Mouse (Mus musculus) intestine, embryonic 14.5 days (tissue): ENCODE measurements around the gene Hspa1a. TPM values are rescaled to one million over a fixed set of nuclear protein-coding genes. Genes with fewer than 3 reads are reported as not detected.
"Not testable (repeated sequence)": the region's sequence is repeated elsewhere in the genome, so short reads cannot be mapped to it uniquely, and the experiment has no call there.

Experiments
- ATAC-seq: fragments of 200-750 bp; cut with Nextera tagmentation; replicated peaks from 2 replicates; pipeline ENCODE4 v1.8.0; 2017; ENCODE audit warnings: low read depth, moderate number of reproducible peaks, moderate TSS enrichment, moderate library complexity; ENCODE audit not compliant: low FRiP score, low TSS enrichment
- DNase-seq: peaks from one replicate; pipeline ENCODE4 v3.0.0-alpha.2; 2018; ENCODE audit warnings: low spot score
- H3K27ac ChIP-seq: fragments of 300-500 bp; sonication (generic); 2 replicates; pipeline ENCODE4 v1.5.1; 2014; ENCODE audit warnings: low read depth, mild to moderate bottlenecking, control low read depth
- H3K27me3 ChIP-seq: fragments of 300-500 bp; sonication (generic); replicated peaks from 2 replicates; pipeline ENCODE4 v1.6.1; 2014; ENCODE audit warnings: low read length, control low read depth; ENCODE audit not compliant: control insufficient read depth, insufficient read depth
- H3K36me3 ChIP-seq: fragments of 300-500 bp; sonication (generic); 2 replicates; pipeline ENCODE4 v1.6.1; 2014; ENCODE audit warnings: low read length, control low read depth; ENCODE audit not compliant: control insufficient read depth, insufficient read depth
- H3K4me1 ChIP-seq: fragments of 300-500 bp; sonication (generic); replicated peaks from 2 replicates; pipeline ENCODE4 v1.6.1; 2014; ENCODE audit warnings: low read length, control low read depth, mixed read lengths; ENCODE audit not compliant: control insufficient read depth, insufficient read depth
- H3K4me2 ChIP-seq: fragments of 300-500 bp; sonication (generic); 2 replicates; pipeline ENCODE4 v1.6.1; 2014; ENCODE audit warnings: low read length
- H3K4me3 ChIP-seq: fragments of 300-500 bp; sonication (generic); 2 replicates; pipeline ENCODE4 v1.5.1; 2014; ENCODE audit warnings: low read depth, low read length, control low read depth, mixed read lengths
- H3K9ac ChIP-seq: fragments of 300-500 bp; sonication (generic); 2 replicates; pipeline ENCODE4 v1.6.1; 2014; ENCODE audit warnings: mild to moderate bottlenecking, low read length
- H3K9me3 ChIP-seq: fragments of 300-500 bp; sonication (generic); 2 replicates; pipeline ENCODE4 v1.6.1; 2016; ENCODE audit warnings: low read length, control low read depth; ENCODE audit not compliant: control insufficient read depth
- WGBS: fragments of 180-500 bp; shearing (Covaris S2); extraction: QIAGEN DNeasy Blood & Tissue Kit; methylation state at CpG from one replicate; pipeline ENCODE4 v1.1.7; 2014; 5-methylcytosine and 5-hydroxymethylcytosine counted together
- polyA plus RNA-seq: library from polyadenylated mRNA; unstranded; fragments of >200 nt; fragmentation: Nextera tagmentation; extraction: Ambion mirVana; gene quantifications from 2 replicates; pipeline ENCODE4 v1.2.1, GENCODE M21; 2014

The Hspa1a gene
- polyA plus RNA-seq, 1 experiment from 2014 or later, result 3.5 TPM

DNA sequence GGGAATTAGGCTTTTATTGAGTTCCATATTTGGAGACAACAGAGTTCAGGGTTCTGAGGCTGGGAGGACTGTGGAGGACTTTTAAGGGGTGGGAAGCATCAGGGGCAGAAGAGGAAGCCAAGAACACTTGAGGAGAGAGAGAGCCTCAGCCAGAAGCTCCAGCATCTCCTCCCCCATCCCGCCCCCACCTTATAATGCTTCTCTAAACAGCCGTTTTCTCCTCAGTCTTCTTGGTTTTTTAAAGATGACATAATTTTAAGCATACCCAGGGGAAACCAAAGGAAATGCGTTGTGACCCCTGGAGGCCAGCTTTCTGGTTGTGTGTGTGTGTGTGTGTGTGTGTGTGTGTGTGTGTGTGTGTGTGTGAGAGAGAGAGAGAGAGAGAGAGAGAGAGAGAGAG is 9.8 kb downstream of the Hspa1a start:
- H3K9ac ChIP-seq, result no peak overlapping the region
- H3K36me3 ChIP-seq, result no peaks in the 10 kb centered on the region
- ATAC-seq (no peak), DNase-seq (no peak)
- H3K4me3 ChIP-seq, result no peak overlapping the region
- H3K27ac ChIP-seq, result peak overlapping the region; percentile 6; the same call in 1 of the 2 replicates
- no peak overlapping the region for H3K4me2 ChIP-seq
- WGBS, result 22% methylated on average over 3 of the region's 3 CpGs
- H3K4me1 ChIP-seq, result peaks cover 5% of the 10 kb centered on the region
- no peaks in the 10 kb centered on the region for H3K27me3 ChIP-seq
- H3K9me3 ChIP-seq, result no peaks in the 10 kb centered on the region

DNA sequence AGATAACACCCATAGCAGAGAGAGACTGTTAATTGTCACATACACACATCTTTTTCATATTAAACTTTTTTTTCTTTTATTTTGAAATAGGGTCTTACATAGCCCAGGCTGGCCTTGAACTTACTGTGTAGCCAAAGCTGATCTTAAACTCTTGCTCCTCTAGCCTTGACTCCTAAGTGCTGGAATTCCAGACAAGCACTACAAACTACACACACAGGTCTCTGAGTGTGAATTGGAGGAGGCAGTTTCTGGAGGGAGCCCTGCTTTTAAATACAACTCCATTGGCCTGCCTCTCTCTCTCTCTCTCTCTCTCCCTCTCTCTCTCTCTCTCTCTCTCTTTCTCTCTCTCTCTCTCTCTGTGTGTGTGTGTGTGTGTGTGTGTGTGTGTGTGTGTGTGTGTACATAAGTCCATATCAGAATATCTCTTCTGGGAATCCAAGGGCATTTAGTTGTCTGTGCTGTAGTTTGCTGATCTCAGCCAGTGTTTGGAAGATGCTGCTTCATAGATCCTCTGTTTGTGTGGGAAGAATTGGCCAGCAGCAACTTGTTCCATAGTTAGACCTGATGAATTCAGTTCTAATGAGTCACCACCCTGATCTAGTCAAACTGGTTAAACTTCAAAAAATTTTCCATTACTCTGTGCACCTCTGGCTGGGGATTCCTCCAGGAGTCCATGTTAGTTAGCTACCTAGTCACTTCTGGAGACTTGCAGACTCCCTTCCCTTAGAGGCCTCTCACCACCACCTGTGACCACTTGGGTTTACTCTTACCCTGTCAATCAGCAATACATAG is 11.1 kb downstream of the Hspa1a start:
- Histone ChIP-seq H3K27me3 (no peaks in the 10 kb centered on the region; the same call in 1 of the 2 replicates), H3K4me1 (peaks cover 5% of the 10 kb centered on the region), H3K9me3 (no peaks in the 10 kb centered on the region), H3K36me3 (no peaks in the 10 kb centered on the region), H3K4me2 (0 out of 2 replicates have a peak overlapping the region, but pooled peaks have one; percentile 76), H3K9ac (no peak overlapping the region), H3K27ac (no peak overlapping the region), H3K4me3 (no peak overlapping the region)
- DNase-seq (no peak), ATAC-seq (no peak)

DNA sequence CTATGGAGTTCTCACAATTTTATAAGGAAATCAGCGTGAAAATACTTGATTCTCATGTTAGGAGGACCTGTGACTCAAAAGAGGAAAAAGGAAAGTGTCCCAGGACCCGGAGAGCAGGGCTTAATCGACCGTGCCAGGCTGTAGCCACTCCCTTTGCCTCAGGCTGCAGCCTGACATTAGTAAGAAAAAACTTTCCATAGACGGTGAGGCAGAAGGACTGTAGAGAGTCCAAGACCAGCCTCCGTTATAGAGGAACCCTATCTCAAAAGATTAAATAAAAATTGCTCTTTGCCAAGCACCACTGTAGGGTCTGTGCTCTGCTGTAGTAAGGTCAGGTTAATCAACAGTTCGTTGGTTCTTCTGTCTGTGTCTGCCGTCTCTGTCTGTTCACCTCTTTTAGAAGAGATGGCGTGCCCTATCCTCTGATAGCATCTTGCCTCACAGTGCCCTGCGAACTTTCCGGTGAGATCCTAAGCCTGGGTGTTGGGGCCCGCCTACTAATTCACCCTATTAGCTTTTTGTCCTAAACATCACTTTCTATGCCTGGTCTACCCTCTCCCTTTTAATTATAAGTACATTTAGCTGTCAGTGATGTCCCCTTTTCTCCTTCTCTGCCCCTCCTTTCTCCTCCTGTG is 12.0 kb downstream of the Hspa1a start:
- H3K9ac ChIP-seq, result peak overlapping the region; percentile 54
- DNase-seq (no peak), ATAC-seq (no peak; the same call in 1 of the 2 replicates)
- H3K36me3 ChIP-seq, result no peaks in the 10 kb centered on the region
- H3K4me3 ChIP-seq, result peak overlapping the region; percentile 50
- no peaks in the 10 kb centered on the region for H3K9me3 ChIP-seq
- H3K4me2 ChIP-seq, result peak overlapping the region; percentile 76
- peaks cover 5% of the 10 kb centered on the region for H3K4me1 ChIP-seq
- no peaks in the 10 kb centered on the region; the same call in 1 of the 2 replicates for H3K27me3 ChIP-seq
- peak overlapping the region; percentile 95 for H3K27ac ChIP-seq
- 16% methylated on average over 12 of the region's 12 CpGs for WGBS

DNA sequence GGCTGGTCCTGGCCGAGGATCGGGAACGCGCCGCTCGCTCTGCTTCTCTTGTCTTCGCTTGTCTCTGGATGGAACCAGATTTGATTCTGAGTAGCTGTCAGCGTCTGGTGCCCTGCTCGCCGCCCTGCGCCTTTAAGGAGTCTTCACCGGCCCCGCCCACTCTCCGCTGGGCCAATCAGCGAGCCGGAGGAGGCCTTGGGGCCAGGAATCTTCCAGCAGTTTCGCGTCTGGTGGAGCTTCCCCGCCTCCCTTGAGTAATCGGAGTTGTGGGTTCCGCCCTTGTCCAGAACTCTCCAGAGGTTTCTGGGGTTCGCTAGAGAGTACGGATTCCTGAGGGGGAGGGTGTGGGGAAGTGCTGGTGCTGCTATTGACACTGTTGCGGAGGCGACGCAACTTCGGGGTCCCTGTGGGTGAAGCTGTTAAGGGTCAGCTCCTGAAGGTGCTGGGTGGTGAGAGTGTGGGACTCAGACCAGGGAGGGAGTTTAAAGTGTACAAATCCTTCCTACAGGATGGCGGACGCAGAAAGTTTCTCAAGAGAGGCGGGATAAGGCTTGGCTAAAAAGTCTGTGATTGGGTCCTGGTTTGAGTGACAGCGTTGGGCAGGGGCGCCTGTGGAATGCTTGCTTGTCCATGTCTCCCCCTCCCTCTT is 12.7 kb downstream of the Hspa1a start, which contains the start of gene Hspa1b:
Hspa1b (minus strand) TSS at position 109 of the 649 bp plus-strand sequence.
- peak within 1 kb of the TSS; percentile 95 for H3K27ac ChIP-seq
- ATAC-seq (peak; percentile 94), DNase-seq (peak; percentile 96)
- H3K9ac ChIP-seq, result peak within 1 kb of the TSS; percentile 54
- under 1% methylated on average over 29 of the region's 32 CpGs for WGBS
- H3K4me3 ChIP-seq, result peak within 1 kb of the TSS; percentile 50
- not testable (repeated sequence) for H3K4me1 ChIP-seq, H3K36me3 ChIP-seq, H3K9me3 ChIP-seq, H3K27me3 ChIP-seq
- H3K4me2 ChIP-seq, result peak within 1 kb of the TSS; percentile 76

DNA sequence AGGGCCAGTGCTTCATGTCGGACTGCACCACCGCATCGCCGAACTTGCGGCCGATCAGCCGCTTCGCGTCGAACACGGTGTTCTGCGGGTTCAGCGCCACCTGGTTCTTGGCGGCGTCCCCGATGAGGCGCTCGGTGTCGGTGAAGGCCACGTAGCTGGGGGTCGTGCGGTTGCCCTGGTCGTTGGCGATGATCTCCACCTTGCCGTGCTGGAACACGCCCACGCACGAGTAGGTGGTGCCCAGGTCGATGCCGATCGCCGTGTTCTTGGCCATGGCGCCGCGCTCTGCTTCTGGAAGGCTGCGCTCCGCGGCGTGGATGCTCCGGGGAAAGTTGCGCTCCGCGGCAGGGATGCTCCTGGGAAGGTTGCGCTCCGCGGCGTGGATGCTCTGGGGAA is 13.2 kb downstream of the Hspa1a start:
- not testable (repeated sequence) for DNase-seq, H3K4me1 ChIP-seq, H3K27ac ChIP-seq, H3K27me3 ChIP-seq, H3K9me3 ChIP-seq, H3K9ac ChIP-seq, H3K36me3 ChIP-seq
- H3K4me3 ChIP-seq, result peak overlapping the region; percentile 50; the same call in 1 of the 2 replicates
- H3K4me2 ChIP-seq, result peak overlapping the region; percentile 76
- peak; percentile 30 for ATAC-seq
- 4% methylated on average over 25 of the region's 47 CpGs for WGBS

DNA sequence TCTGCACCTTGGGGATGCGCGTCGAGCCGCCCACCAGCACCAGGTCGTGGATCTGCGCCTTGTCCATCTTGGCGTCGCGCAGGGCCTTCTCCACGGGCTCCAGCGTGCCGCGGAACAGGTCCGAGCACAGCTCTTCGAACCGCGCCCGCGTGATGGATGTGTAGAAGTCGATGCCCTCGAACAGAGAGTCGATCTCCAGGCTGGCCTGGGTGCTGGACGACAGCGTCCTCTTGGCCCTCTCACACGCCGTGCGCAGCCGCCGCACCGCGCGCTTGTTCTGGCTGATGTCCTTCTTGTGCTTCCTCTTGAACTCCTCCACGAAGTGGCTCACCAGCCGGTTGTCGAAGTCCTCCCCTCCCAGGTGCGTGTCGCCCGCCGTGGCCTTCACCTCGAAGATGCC is 14.0 kb downstream of the Hspa1a start:
- H3K36me3 ChIP-seq, H3K27ac ChIP-seq, H3K9me3 ChIP-seq, H3K9ac ChIP-seq, H3K4me1 ChIP-seq, DNase-seq, H3K4me3 ChIP-seq, H3K27me3 ChIP-seq, ATAC-seq, H3K4me2 ChIP-seq: not testable (repeated sequence)
- WGBS, result 23% methylated on average over 23 of the region's 40 CpGs

DNA sequence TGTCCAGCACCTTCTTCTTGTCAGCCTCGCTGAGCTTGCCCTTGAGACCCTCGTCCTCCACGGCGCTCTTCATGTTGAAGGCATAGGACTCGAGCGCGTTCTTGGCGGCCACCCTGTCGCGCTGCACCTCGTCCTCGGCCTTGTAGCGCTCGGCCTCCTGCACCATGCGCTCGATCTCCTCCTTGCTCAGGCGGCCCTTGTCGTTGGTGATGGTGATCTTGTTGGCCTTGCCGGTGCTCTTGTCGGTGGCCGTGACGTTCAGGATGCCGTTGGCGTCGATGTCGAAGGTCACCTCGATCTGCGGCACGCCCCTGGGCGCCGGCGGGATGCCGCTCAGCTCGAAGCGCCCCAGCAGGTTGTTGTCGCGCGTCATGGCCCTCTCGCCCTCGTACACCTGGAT is 14.7 kb downstream of the Hspa1a start:
- not testable (repeated sequence) for H3K4me3 ChIP-seq, H3K4me1 ChIP-seq, H3K27me3 ChIP-seq, H3K9ac ChIP-seq, ATAC-seq, H3K36me3 ChIP-seq, H3K9me3 ChIP-seq, DNase-seq, H3K4me2 ChIP-seq, H3K27ac ChIP-seq
- 17% methylated on average over 16 of the region's 40 CpGs for WGBS

DNA sequence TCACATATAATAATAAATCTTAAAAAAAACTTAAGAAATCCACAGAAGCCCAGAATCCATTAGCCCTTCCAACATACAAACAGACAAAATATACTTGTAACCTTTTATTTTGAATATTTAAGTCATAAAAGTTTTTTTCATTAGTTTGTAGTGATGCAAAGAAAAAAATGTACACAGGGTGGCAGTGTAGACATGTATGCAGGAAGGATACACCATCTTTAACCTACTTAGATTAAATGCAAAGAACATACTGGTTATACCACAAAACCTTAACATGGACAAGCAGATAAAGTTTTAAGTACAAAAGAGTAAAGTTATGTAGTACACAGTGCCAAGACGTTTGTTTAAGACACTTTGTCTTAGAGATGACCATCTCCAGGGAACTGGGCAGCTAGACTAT is 15.6 kb downstream of the Hspa1a start:
- 38% methylated on average over 1 of the region's 1 CpGs for WGBS
- Histone ChIP-seq H3K27ac (no peak overlapping the region), H3K36me3 (peaks cover 2% of the 10 kb centered on the region; the same call in 1 of the 2 replicates), H3K4me3 (no peak overlapping the region), H3K27me3 (no peaks in the 10 kb centered on the region; the same call in 1 of the 2 replicates), H3K9me3 (no peaks in the 10 kb centered on the region), H3K4me1 (peaks cover 5% of the 10 kb centered on the region), H3K4me2 (no peak overlapping the region), H3K9ac (no peak overlapping the region)
- DNase-seq (no peak), ATAC-seq (no peak)
